Mouse (Mus musculus) heart, adult 9 months (tissue): ENCODE results near the gene Fkbp3.

Experiments
- DNase-seq, 2 experiments: peaks; one replicate each; pipeline ENCODE4 v3.0.0; 2022; ENCODE audit warnings: low spot score in 2 of 2

Fkbp3 gene

GRCm38 (mm10) chr12:65036190-65036870 lies 37.5 kb downstream of the Fkbp3 start, which contains the start of gene Prpf39:
Prpf39 (plus strand) TSS chr12:65036333.
- DNase-seq = peak; percentile 90 to 91

GRCm38 (mm10) chr12:65035839-65036189 lies 38.0 kb downstream of the Fkbp3 start:
- DNase-seq = peak in 1 of 2 experiments; percentile 8

GRCm38 (mm10) chr12:65022842-65023241 lies 51.0 kb downstream of the Fkbp3 start:
- DNase-seq = no peak
